7 mouse cellular contexts compared by ENCODE assay signal in the genomic region with DNA sequence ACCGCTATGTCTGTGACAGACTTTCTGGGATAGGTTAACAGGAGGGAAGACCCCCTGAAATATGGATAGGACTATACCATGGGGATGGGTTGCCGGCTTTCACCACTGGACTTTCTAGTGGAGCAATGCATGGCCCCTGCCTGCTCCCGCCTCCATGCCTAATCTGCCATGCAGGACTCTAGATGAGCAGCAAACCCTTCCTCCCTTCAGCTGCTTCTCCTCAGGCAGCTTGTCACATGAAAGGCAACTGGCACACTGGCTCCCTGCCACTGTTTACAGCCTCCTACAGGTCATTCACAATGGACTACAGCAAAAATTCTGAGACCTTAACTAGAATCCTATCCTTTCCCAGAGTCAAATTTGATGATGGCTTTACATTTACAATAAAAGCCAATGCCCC. TPM values are rescaled to one million over a fixed set of nuclear protein-coding genes. Genes with fewer than 3 reads are reported as not detected.
DNase-seq lines count a peak whose midpoint lies in the region; ATAC-seq and TF ChIP-seq lines count a peak whose summit lies in the region.

No protein-coding gene starts in this region.

- H3K27ac ChIP-seq in spleen, adult 2 months (ENCODE audit: insufficient read depth, low read length), result peak overlapping the region; percentile 52
- H3K27ac ChIP-seq in cortical plate, adult 2 months (ENCODE audit: insufficient read depth, low read length), result no peak overlapping the region; the same call in 1 of the 2 replicates
- H3K27ac ChIP-seq in hindbrain, embryonic 12.5 days, result no peak overlapping the region
- no peak overlapping the region for H3K27ac ChIP-seq in limb, embryonic 15.5 days
- no peak overlapping the region for H3K27ac ChIP-seq in thymus, adult 2 months (ENCODE audit: control insufficient read depth, insufficient read depth, low read length)

- H3K9me3 ChIP-seq in hindbrain, embryonic 12.5 days (replicated peaks), result no peaks in the 10 kb centered on the region
- H3K9me3 ChIP-seq in limb, embryonic 15.5 days, result no peaks in the 10 kb centered on the region

- no peak for TF ChIP-seq POLR2A in spleen, adult 2 months (IDR thresholded peaks at IDR 0.05; ENCODE audit: low read depth, low read length)
- no peak for TF ChIP-seq POLR2A in cortical plate, adult 2 months (IDR thresholded peaks at IDR 0.05; ENCODE audit: extremely low read depth, insufficient read depth, low read length)
- TF ChIP-seq POLR2A in thymus, adult 2 months (IDR thresholded peaks at IDR 0.05; ENCODE audit: control insufficient read depth, extremely low read depth, insufficient read depth, low read length, poor library complexity), result no peak

- no peak for ATAC-seq in hindbrain, embryonic 12.5 days (ENCODE audit: low FRiP score)
- no peak for ATAC-seq in limb, embryonic 15.5 days (ENCODE audit: insufficient number of reproducible peaks, low FRiP score, low TSS enrichment, low read depth)

- peak overlapping the region; percentile 73; the same call in 1 of the 2 replicates for H3K4me2 ChIP-seq in hindbrain, embryonic 12.5 days (replicated peaks)
- H3K4me2 ChIP-seq in limb, embryonic 15.5 days, result peak overlapping the region; percentile 63; the same call in 1 of the 2 replicates

- H3K27me3 ChIP-seq in spleen, adult 2 months (ENCODE audit: control insufficient read depth, insufficient read depth, low read length), result no peaks in the 10 kb centered on the region
- no peaks in the 10 kb centered on the region for H3K27me3 ChIP-seq in hindbrain, embryonic 12.5 days
- H3K27me3 ChIP-seq in limb, embryonic 15.5 days, result no peaks in the 10 kb centered on the region
- no peaks in the 10 kb centered on the region for H3K27me3 ChIP-seq in thymus, adult 2 months (ENCODE audit: control insufficient read depth, insufficient read depth, low read length)

- H3K4me1 ChIP-seq in spleen, adult 2 months (ENCODE audit: control insufficient read depth, insufficient read depth, insufficient read length), result peaks cover 9% of the 10 kb centered on the region; the same call in 1 of the 2 replicates
- peaks cover 9% of the 10 kb centered on the region for H3K4me1 ChIP-seq in cortical plate, adult 2 months (ENCODE audit: control insufficient read depth, insufficient read depth, low read length)
- H3K4me1 ChIP-seq in hindbrain, embryonic 12.5 days, result peaks cover 14% of the 10 kb centered on the region
- H3K4me1 ChIP-seq in limb, embryonic 15.5 days, result peaks cover 16% of the 10 kb centered on the region
- peaks cover 9% of the 10 kb centered on the region for H3K4me1 ChIP-seq in thymus, adult 2 months (replicated peaks; ENCODE audit: control insufficient read depth, insufficient read depth, low read length)

- WGBS in spleen, adult 2 months, result 94% methylated on average over 3 of the region's 3 CpGs
- 92% methylated on average over 3 of the region's 3 CpGs for WGBS in hindbrain, embryonic 12.5 days
- 87% methylated on average over 3 of the region's 3 CpGs for WGBS in limb, embryonic 15.5 days
- WGBS in thymus, adult 2 months, result 94% methylated on average over 3 of the region's 3 CpGs

- peaks cover 5% of the 10 kb centered on the region for H3K36me3 ChIP-seq in spleen, adult 2 months (ENCODE audit: control insufficient read depth, insufficient read depth, low read length)
- H3K36me3 ChIP-seq in hindbrain, embryonic 12.5 days, result peaks cover 18% of the 10 kb centered on the region
- H3K36me3 ChIP-seq in limb, embryonic 15.5 days, result peaks cover 30% of the 10 kb centered on the region
- peaks cover 8% of the 10 kb centered on the region; the same call in 1 of the 2 replicates for H3K36me3 ChIP-seq in thymus, adult 2 months (ENCODE audit: control insufficient read depth, insufficient read depth, low read length)

- no peak for TF ChIP-seq CTCF in spleen, adult 2 months (IDR thresholded peaks at IDR 0.05; ENCODE audit: extremely low read depth, insufficient read depth, insufficient read length, insufficient replicate concordance)
- no peak for TF ChIP-seq CTCF in cortical plate, adult 2 months (IDR thresholded peaks at IDR 0.05; ENCODE audit: extremely low read depth, insufficient read depth, low read length)
- no peak for TF ChIP-seq CTCF in thymus, adult 2 months (IDR thresholded peaks at IDR 0.05; ENCODE audit: borderline replicate concordance, control insufficient read depth, extremely low read depth, insufficient read depth, low read length, poor library complexity)

- H3K4me3 ChIP-seq in spleen, adult 2 months (ENCODE audit: extremely low read depth, insufficient read depth, insufficient read length), result no peak overlapping the region
- peak overlapping the region; percentile 82; the same call in 1 of the 2 replicates for H3K4me3 ChIP-seq in cortical plate, adult 2 months (ENCODE audit: insufficient read depth, low read length)
- H3K4me3 ChIP-seq in hindbrain, embryonic 12.5 days, result 0 out of 2 replicates have a peak overlapping the region, but pooled peaks have one; percentile 64
- peak overlapping the region; percentile 0; the same call in 1 of the 2 replicates for H3K4me3 ChIP-seq in limb, embryonic 15.5 days
- no peak overlapping the region for H3K4me3 ChIP-seq in thymus, adult 2 months (ENCODE audit: control insufficient read depth, insufficient read depth, low read length)

- H3K9ac ChIP-seq in hindbrain, embryonic 12.5 days, result peak overlapping the region; percentile 73; the same call in 1 of the 2 replicates
- 0 out of 2 replicates have a peak overlapping the region, but pooled peaks have one; percentile 17 for H3K9ac ChIP-seq in limb, embryonic 15.5 days

- DNase-seq in spleen, adult 2 months (ENCODE audit: low read depth in 1 of 2, low spot score in 2 of 2), result no peak
- no peak for DNase-seq in spleen, postnatal 36 days (ENCODE audit: low spot score in 2 of 2)
- DNase-seq in urinary bladder, adult 18-20 months (ENCODE audit: low spot score in 2 of 2), result no peak
- no peak for DNase-seq in thymus, adult 2 months

RNA-seq across cellular contexts. Expression of a gene that starts 1.4 kb away (rescaled TPM):
- 19.0 and 20.4 TPM in 2 replicates for polyA plus RNA-seq in spleen, adult 2 months (2012; rRNA removed)
- polyA plus RNA-seq in cortical plate, adult 2 months (2012; rRNA removed), result 109 and 118 TPM in 2 replicates
- 45.4 and 52.6 TPM in 2 replicates for polyA plus RNA-seq in hindbrain, embryonic 12.5 days (2016; fragmentation: Nextera tagmentation; extraction: Ambion mirVana)
- 43.4 and 50.1 TPM in 2 replicates for polyA plus RNA-seq in limb, embryonic 15.5 days (2015; fragmentation: Nextera tagmentation; extraction: Ambion mirVana)
- polyA plus RNA-seq in thymus, adult 2 months (2012; rRNA removed), result 32.2 and 43.6 TPM in 2 replicates

RNA-seq across cellular contexts. Expression of a gene that starts 1.4 kb away (rescaled TPM):
- 7.5 and 8.4 TPM in 2 replicates for polyA plus RNA-seq in spleen, adult 2 months (2012; rRNA removed)
- 21.1 and 22.6 TPM in 2 replicates for polyA plus RNA-seq in cortical plate, adult 2 months (2012; rRNA removed)
- 20.8 and 21.4 TPM in 2 replicates for polyA plus RNA-seq in hindbrain, embryonic 12.5 days (2016; fragmentation: Nextera tagmentation; extraction: Ambion mirVana)
- 16.3 and 16.9 TPM in 2 replicates for polyA plus RNA-seq in limb, embryonic 15.5 days (2015; fragmentation: Nextera tagmentation; extraction: Ambion mirVana)
- polyA plus RNA-seq in thymus, adult 2 months (2012; rRNA removed), result 22.1 and 23.1 TPM in 2 replicates

RNA-seq across cellular contexts. Expression of a gene that starts 42.9 kb away (rescaled TPM):
- polyA plus RNA-seq in spleen, adult 2 months (2012; rRNA removed), result 10.3 and 10.9 TPM in 2 replicates
- polyA plus RNA-seq in cortical plate, adult 2 months (2012; rRNA removed), result 7.8 and 7.9 TPM in 2 replicates
- 18.1 and 19.3 TPM in 2 replicates for polyA plus RNA-seq in hindbrain, embryonic 12.5 days (2016; fragmentation: Nextera tagmentation; extraction: Ambion mirVana)
- polyA plus RNA-seq in limb, embryonic 15.5 days (2015; fragmentation: Nextera tagmentation; extraction: Ambion mirVana), result 12.5 and 13.4 TPM in 2 replicates
- polyA plus RNA-seq in thymus, adult 2 months (2012; rRNA removed), result 32.8 and 37.9 TPM in 2 replicates

RNA-seq across cellular contexts. Expression of a gene that starts 51.5 kb away (rescaled TPM):
- not detected in 2 replicates for polyA plus RNA-seq in spleen, adult 2 months (2012; rRNA removed)
- polyA plus RNA-seq in cortical plate, adult 2 months (2012; rRNA removed), result 0.31 and 0.32 TPM in 2 replicates
- polyA plus RNA-seq in hindbrain, embryonic 12.5 days (2016; fragmentation: Nextera tagmentation; extraction: Ambion mirVana), result 0.45 and 0.77 TPM in 2 replicates
- polyA plus RNA-seq in limb, embryonic 15.5 days (2015; fragmentation: Nextera tagmentation; extraction: Ambion mirVana), result 0.13 TPM in 1 of 2 replicates, not detected in the other
- polyA plus RNA-seq in thymus, adult 2 months (2012; rRNA removed), result 0.24 and 0.33 TPM in 2 replicates

Comparison
In these comparisons a context has a peak if more than half of its experiments do, and no peak if none do; other contexts are left out.
1. H3K4me3 ChIP-seq: peak in cortical plate, adult 2 months (single experiment), hindbrain, embryonic 12.5 days (single experiment) and limb, embryonic 15.5 days (single experiment); none in spleen, adult 2 months (single experiment) and thymus, adult 2 months (single experiment).